ENCODE assay signal across 22 mouse cellular contexts in genomic region chr10:90617664-90618296, GRCm38 (mm10).
"Had no signal": no experiment of that assay in that cellular context is flagged by ENCODE, and none has a peak within 500 bp of the region (broad histone marks: within the 10 kb centered on the region; RNA-seq: fewer than 3 reads in every experiment).

No protein-coding gene starts in this region.

- ATAC-seq: liver, postnatal 0 days; lung, postnatal 0 days; midbrain, embryonic 15.5 days had no signal

- H3K9ac ChIP-seq: kidney, embryonic 15.5 days; limb, embryonic 12.5 days; limb, embryonic 15.5 days; liver, embryonic 14.5 days; liver, postnatal 0 days; lung, embryonic 14.5 days; midbrain, embryonic 12.5 days; midbrain, embryonic 15.5 days; neural tube, embryonic 12.5 days; neural tube, embryonic 15.5 days; stomach, embryonic 15.5 days had no signal

- DNase-seq: kidney, postnatal 10 days; kidney, postnatal 36 days; layer of hippocampus, adult 9-11 months; left cerebral cortex, postnatal 4 days; liver, postnatal 0 days; lung, embryonic 14.5 days; right cerebral cortex, adult 18-20 months; right cerebral cortex, postnatal 14 days; right cerebral cortex, postnatal 4 days; thymus, postnatal 25 days had no signal

- H3K4me1 ChIP-seq: kidney, embryonic 15.5 days; limb, embryonic 12.5 days; limb, embryonic 15.5 days; neural tube, embryonic 12.5 days; stomach, embryonic 15.5 days had no signal

- H3K4me3 ChIP-seq: kidney, embryonic 15.5 days; limb, embryonic 12.5 days; limb, embryonic 15.5 days; midbrain, embryonic 12.5 days; midbrain, embryonic 15.5 days; neural tube, embryonic 12.5 days; neural tube, embryonic 15.5 days; stomach, embryonic 15.5 days had no signal

- H3K27ac ChIP-seq: kidney, embryonic 15.5 days; limb, embryonic 12.5 days; limb, embryonic 15.5 days; liver, embryonic 14.5 days; macrophage; midbrain, embryonic 12.5 days; midbrain, embryonic 15.5 days; neural tube, embryonic 12.5 days; neural tube, embryonic 15.5 days; stomach, embryonic 15.5 days had no signal

- H3K27me3 ChIP-seq: kidney, embryonic 15.5 days; limb, embryonic 12.5 days; limb, embryonic 15.5 days; midbrain, embryonic 12.5 days; midbrain, embryonic 15.5 days; neural tube, embryonic 12.5 days; neural tube, embryonic 15.5 days; stomach, embryonic 15.5 days had no signal

- H3K36me3 ChIP-seq: kidney, embryonic 15.5 days; limb, embryonic 12.5 days; limb, embryonic 15.5 days; midbrain, embryonic 12.5 days; midbrain, embryonic 15.5 days; neural tube, embryonic 12.5 days; neural tube, embryonic 15.5 days; stomach, embryonic 15.5 days had no signal

- H3K4me2 ChIP-seq: kidney, embryonic 15.5 days; limb, embryonic 12.5 days; limb, embryonic 15.5 days; liver, embryonic 11.5 days; lung, embryonic 14.5 days; midbrain, embryonic 12.5 days; midbrain, embryonic 15.5 days; neural tube, embryonic 12.5 days; neural tube, embryonic 15.5 days; stomach, embryonic 15.5 days had no signal

- H3K9me3 ChIP-seq: kidney, embryonic 15.5 days; limb, embryonic 12.5 days; limb, embryonic 15.5 days; midbrain, embryonic 12.5 days; midbrain, embryonic 15.5 days; neural tube, embryonic 12.5 days; neural tube, embryonic 15.5 days; stomach, embryonic 15.5 days had no signal
